Mouse (Mus musculus): ENCODE measurements around the gene Tagln.
A peak's percentile ranks its signal among the peaks of the same experiment; 100 is the strongest.

Tagln gene

GRCm38 (mm10) chr9:45935628-45936210, at the start of gene Tagln:
TSS of gene Tagln (minus strand) at chr9:45936058.
- DNase-seq (ENCODE audit: low read depth, low spot score), result peak; percentile 36

- peak; percentile 54 for DNase-seq (ENCODE audit: low read depth, low spot score)
These were observed 49.3 kb upstream of the Tagln start for GRCm38 (mm10) chr9:45985229-45985567.

GRCm38 (mm10) chr9:45984409-45985228, 48.8 kb upstream of the Tagln start:
- peak; percentile 96 for DNase-seq (ENCODE audit: low read depth, low spot score)

- DNase-seq (ENCODE audit: low read depth, low spot score), result peak; percentile 9
These were observed 48.0 kb upstream of the Tagln start for GRCm38 (mm10) chr9:45983676-45984408.

GRCm38 (mm10) chr9:45981331-45981730, 45.5 kb upstream of the Tagln start:
- peak; percentile 30 for DNase-seq (ENCODE audit: low read depth, low spot score)

- peak; percentile 53 for DNase-seq (ENCODE audit: low read depth, low spot score)
These were observed 44.8 kb upstream of the Tagln start for GRCm38 (mm10) chr9:45980611-45981010.

- DNase-seq (ENCODE audit: low read depth, low spot score), result no peak
These were observed 43.9 kb upstream of the Tagln start for GRCm38 (mm10) chr9:45979778-45980177.

GRCm38 (mm10) chr9:45976884-45977283, 41.0 kb upstream of the Tagln start:
- no peak for DNase-seq (ENCODE audit: low read depth, low spot score)

- no peak for DNase-seq (ENCODE audit: low read depth, low spot score)
These were observed 27.7 kb upstream of the Tagln start for GRCm38 (mm10) chr9:45963577-45963976.

- no peak for DNase-seq (ENCODE audit: low read depth, low spot score)
These were observed 26.0 kb upstream of the Tagln start for GRCm38 (mm10) chr9:45961855-45962254.

- no peak for DNase-seq (ENCODE audit: low read depth, low spot score)
These were observed 23.8 kb upstream of the Tagln start for GRCm38 (mm10) chr9:45959661-45960060.

GRCm38 (mm10) chr9:45958851-45959250, 23.0 kb upstream of the Tagln start:
- DNase-seq (ENCODE audit: low read depth, low spot score), result no peak

- DNase-seq (ENCODE audit: low read depth, low spot score), result no peak
These were observed 22.3 kb upstream of the Tagln start for GRCm38 (mm10) chr9:45958023-45958670.

GRCm38 (mm10) chr9:45955107-45955963, 19.5 kb upstream of the Tagln start, which contains the start of gene Sidt2:
TSS of gene Sidt2 (minus strand) at chr9:45955258.
- DNase-seq (ENCODE audit: low read depth, low spot score), result peak; percentile 90

GRCm38 (mm10) chr9:45954294-45955106, 18.6 kb upstream of the Tagln start:
- peak; percentile 64 for DNase-seq (ENCODE audit: low read depth, low spot score)

- DNase-seq (ENCODE audit: low read depth, low spot score), result peak; percentile 21
These were observed 17.8 kb upstream of the Tagln start for GRCm38 (mm10) chr9:45953511-45954293.

- DNase-seq (ENCODE audit: low read depth, low spot score), result no peak
These were observed 17.0 kb upstream of the Tagln start for GRCm38 (mm10) chr9:45952890-45953289.

- DNase-seq (ENCODE audit: low read depth, low spot score), result no peak
These were observed 16.2 kb upstream of the Tagln start for GRCm38 (mm10) chr9:45952057-45952456.

GRCm38 (mm10) chr9:45946872-45947183, 11.0 kb upstream of the Tagln start:
- no peak for DNase-seq (ENCODE audit: low read depth, low spot score)

All from ZHBTc4 (cell line).